Mouse (Mus musculus) testis, adult 2 months (tissue): ENCODE measurements around the gene Smarca4. TPM values are rescaled to one million over a fixed set of nuclear protein-coding genes. Genes with fewer than 3 reads are reported as not detected.
A peak's percentile ranks its signal among the peaks of the same experiment; 100 is the strongest.

Experiments
- H3K27ac ChIP-seq: fragments of 200-500 bp; 2 replicates; pipeline ENCODE4 v1.5.1; 2012; ENCODE audit warnings: low read depth, low read length; ENCODE audit not compliant: control insufficient read depth, insufficient read depth
- H3K27me3 ChIP-seq: fragments of 200-500 bp; 2 replicates; pipeline ENCODE4 v1.6.1; 2012; ENCODE audit warnings: mild to moderate bottlenecking, low read length, moderate library complexity; ENCODE audit not compliant: control insufficient read depth, insufficient read depth
- H3K36me3 ChIP-seq: fragments of 200-500 bp; 2 replicates; pipeline ENCODE4 v1.6.1; 2012; ENCODE audit warnings: mild to moderate bottlenecking, low read length; ENCODE audit not compliant: control insufficient read depth, insufficient read depth
- H3K4me1 ChIP-seq: fragments of 200-500 bp; 2 replicates; pipeline ENCODE4 v1.6.1; 2012; ENCODE audit warnings: low read length; ENCODE audit not compliant: control insufficient read depth, insufficient read depth
- H3K4me3 ChIP-seq: fragments of 200-500 bp; 2 replicates; pipeline ENCODE4 v1.5.1; 2012; ENCODE audit warnings: low read depth, mild to moderate bottlenecking, low read length, moderate library complexity, mixed read lengths; ENCODE audit not compliant: control insufficient read depth
- CTCF ChIP-seq: fragments of 200-500 bp; IDR thresholded peaks from 2 replicates; pipeline ENCODE4 v1.5.1; 2012; ENCODE audit warnings: low read depth, mild to moderate bottlenecking, inconsistent platforms, low read length, moderate library complexity; ENCODE audit not compliant: control insufficient read depth, insufficient read depth, insufficient replicate concordance
- POLR2A ChIP-seq: fragments of 200-500 bp; IDR thresholded peaks from 2 replicates; pipeline ENCODE4 v1.6.1; 2012; ENCODE audit warnings: low read depth, mild to moderate bottlenecking, inconsistent platforms, low read length, moderate library complexity; ENCODE audit not compliant: control insufficient read depth
- polyA plus RNA-seq: library from polyadenylated mRNA; depleted of rRNA; stranded (reverse); fragments of >200 nt; gene quantifications from 2 replicates; pipeline ENCODE4 v1.2.3, GENCODE M21; 2012

The Smarca4 gene
- polyA plus RNA-seq, 1 experiment = 44.4 TPM

- H3K36me3 ChIP-seq = no peaks in the 10 kb centered on the region
- H3K27ac ChIP-seq = peak overlapping the region; percentile 99
- H3K4me1 ChIP-seq = peaks cover 8% of the 10 kb centered on the region; the same call in 1 of the 2 replicates
- peak overlapping the region; percentile 96 for H3K4me3 ChIP-seq
- H3K27me3 ChIP-seq = no peaks in the 10 kb centered on the region
- TF ChIP-seq CTCF = no peak
- no peak for TF ChIP-seq POLR2A
Observed at GRCm38 (mm10) chr9:21617066-21617465, 1.1 kb downstream of the Smarca4 start.

DNA sequence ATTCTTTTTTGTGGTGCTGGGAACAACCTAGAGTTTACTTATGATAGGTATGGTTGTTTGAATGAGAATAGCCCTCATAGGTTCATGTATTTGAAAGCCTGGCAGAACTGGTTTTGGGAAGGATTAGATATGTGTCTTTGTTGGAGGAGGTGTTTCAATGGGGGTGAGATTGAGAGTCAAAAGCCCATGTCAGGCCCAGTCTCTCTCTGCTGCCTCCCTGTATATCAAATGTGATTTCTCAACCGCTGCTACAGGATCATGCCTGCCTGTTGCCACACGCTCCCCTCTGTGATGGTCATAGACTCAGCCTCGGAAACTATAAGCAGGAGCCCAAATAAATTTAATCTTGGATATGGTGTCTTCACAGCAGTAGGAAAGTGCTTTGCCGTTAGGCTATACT, 4.3 kb downstream of the Smarca4 start:
- no peaks in the 10 kb centered on the region for H3K27me3 ChIP-seq
- H3K4me1 ChIP-seq = peaks cover 6% of the 10 kb centered on the region
- TF ChIP-seq POLR2A (no peak), CTCF (no peak)
- H3K27ac ChIP-seq = no peak overlapping the region
- no peak overlapping the region for H3K4me3 ChIP-seq
- no peaks in the 10 kb centered on the region for H3K36me3 ChIP-seq

GRCm38 (mm10) chr9:21622676-21623075, 6.7 kb downstream of the Smarca4 start:
- TF ChIP-seq CTCF = no peak
- no peak for TF ChIP-seq POLR2A
- no peak overlapping the region for H3K27ac ChIP-seq
- H3K4me3 ChIP-seq = no peak overlapping the region
- H3K36me3 ChIP-seq = no peaks in the 10 kb centered on the region
- H3K4me1 ChIP-seq = peaks cover 2% of the 10 kb centered on the region
- no peaks in the 10 kb centered on the region for H3K27me3 ChIP-seq

- TF ChIP-seq POLR2A (no peak), CTCF (no peak)
- H3K27ac ChIP-seq = no peak overlapping the region
- no peaks in the 10 kb centered on the region for H3K36me3 ChIP-seq
- H3K4me1 ChIP-seq = peaks cover 2% of the 10 kb centered on the region
- H3K4me3 ChIP-seq = no peak overlapping the region
- no peaks in the 10 kb centered on the region for H3K27me3 ChIP-seq
Observed at GRCm38 (mm10) chr9:21625342-21626339, 9.7 kb downstream of the Smarca4 start.

GRCm38 (mm10) chr9:21626571-21626970, 10.6 kb downstream of the Smarca4 start:
- TF ChIP-seq CTCF (no peak), POLR2A (no peak)
- Histone ChIP-seq H3K27ac (no peak overlapping the region), H3K4me1 (peaks cover 2% of the 10 kb centered on the region), H3K27me3 (no peaks in the 10 kb centered on the region), H3K36me3 (no peaks in the 10 kb centered on the region), H3K4me3 (no peak overlapping the region)

- Histone ChIP-seq H3K27me3 (no peaks in the 10 kb centered on the region), H3K27ac (no peak overlapping the region), H3K4me1 (peaks cover 2% of the 10 kb centered on the region), H3K4me3 (no peak overlapping the region), H3K36me3 (no peaks in the 10 kb centered on the region)
- TF ChIP-seq POLR2A (no peak), CTCF (no peak)
Observed at GRCm38 (mm10) chr9:21627145-21627795, 11.3 kb downstream of the Smarca4 start.

- H3K4me1 ChIP-seq = peaks cover under 1% of the 10 kb centered on the region; the same call in 1 of the 2 replicates
- TF ChIP-seq POLR2A (no peak), CTCF (no peak)
Observed at GRCm38 (mm10) chr9:21630673-21631072, 14.7 kb downstream of the Smarca4 start.

More at GRCm38 (mm10) chr9:21630673-21631072, 14.7 kb downstream of the Smarca4 start:
- Histone ChIP-seq H3K27ac (no peak overlapping the region), H3K4me3 (no peak overlapping the region), H3K27me3 (no peaks in the 10 kb centered on the region), H3K36me3 (peaks cover 2% of the 10 kb centered on the region)
